Mouse (Mus musculus): ENCODE results near the gene Ccr1. TPM values are rescaled to one million over a fixed set of nuclear protein-coding genes. Genes with fewer than 3 reads are reported as not detected.

Ccr1 gene
- polyA plus RNA-seq (2015; fragmentation: Nextera tagmentation; extraction: Ambion mirVana): 1.2 and 1.8 TPM in 2 replicates

DNA sequence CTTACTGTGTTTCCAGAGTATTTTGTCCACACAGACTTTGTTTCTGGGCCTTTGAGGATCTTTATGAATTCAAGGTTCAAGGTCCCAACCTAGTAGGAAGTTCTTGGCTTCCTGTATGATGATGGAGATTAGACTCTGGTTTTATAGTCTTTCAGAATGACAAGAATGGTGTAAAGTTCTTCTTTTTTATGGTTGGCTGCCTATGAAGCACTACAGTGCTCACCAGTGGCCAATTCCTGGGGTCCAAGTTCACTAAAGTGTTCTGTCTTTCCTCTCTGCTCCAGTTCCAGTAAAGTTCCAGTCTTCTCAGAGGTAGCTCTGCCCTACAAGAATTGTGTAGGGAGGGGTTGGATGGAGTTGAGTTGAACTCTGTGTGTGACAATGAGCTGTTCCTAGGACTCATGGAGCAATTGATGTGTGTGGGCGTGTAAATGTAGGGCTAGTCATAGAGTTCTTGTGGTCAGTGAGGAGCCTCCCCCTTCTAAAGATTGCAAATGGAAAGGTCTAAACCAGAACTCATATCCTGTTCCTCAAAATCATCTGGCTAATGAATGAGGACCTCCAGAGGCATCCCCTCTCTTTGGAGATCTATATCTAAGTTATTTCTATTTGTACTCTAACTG, at the start of gene Ccr1:
Gene Ccr1, minus strand, starts transcription at position 403 of the 623 bp plus-strand sequence.
- H3K4me1 ChIP-seq (ENCODE audit: control insufficient read depth, insufficient read depth, low read length): no peaks in the 10 kb centered on the region
- H3K9ac ChIP-seq (ENCODE audit: low read length): no peak within 1 kb of the TSS
- H3K36me3 ChIP-seq (ENCODE audit: control insufficient read depth, insufficient read depth): no peaks in the 10 kb centered on the region
- H3K4me3 ChIP-seq (ENCODE audit: low read length): no peak within 1 kb of the TSS
- H3K4me2 ChIP-seq (ENCODE audit: low read depth, low read length): no peak within 1 kb of the TSS
- no peaks in the 10 kb centered on the region for H3K27me3 ChIP-seq (ENCODE audit: control insufficient read depth, insufficient read depth, low read length)
- 80% methylated on average over 1 of the region's 1 CpGs for WGBS
- no peaks in the 10 kb centered on the region for H3K9me3 ChIP-seq (replicated peaks; ENCODE audit: control insufficient read depth, low read length)
- H3K27ac ChIP-seq (ENCODE audit: low read length): no peak within 1 kb of the TSS
- ATAC-seq (replicated peaks; ENCODE audit: extremely low read depth, insufficient read depth, low FRiP score): no peak

DNA sequence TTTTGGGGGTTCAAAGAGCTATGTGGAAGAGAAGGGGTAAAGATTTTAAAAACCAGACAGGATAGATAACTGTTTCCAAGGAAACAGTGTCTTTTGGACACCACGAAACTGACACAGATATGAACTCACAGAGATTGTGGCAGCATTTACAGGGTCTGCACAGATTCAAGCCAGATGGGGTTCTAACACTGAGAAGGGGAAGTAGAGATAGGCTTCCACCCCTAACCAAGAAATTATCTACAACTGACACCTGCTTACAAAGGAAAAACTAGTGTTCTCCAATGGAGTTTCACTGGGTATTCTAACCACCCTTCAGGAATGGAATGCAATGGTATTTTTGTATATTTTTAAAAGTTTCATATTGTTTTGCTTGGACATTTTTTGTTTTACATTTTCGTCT, 47.6 kb upstream of the Ccr1 start:
- Histone ChIP-seq H3K4me3 (ENCODE audit: low read length) (no peak overlapping the region), H3K27me3 (ENCODE audit: control insufficient read depth, insufficient read depth, low read length) (no peaks in the 10 kb centered on the region), H3K9me3 (replicated peaks; ENCODE audit: control insufficient read depth, low read length) (no peaks in the 10 kb centered on the region), H3K27ac (ENCODE audit: low read length) (no peak overlapping the region), H3K4me1 (ENCODE audit: control insufficient read depth, insufficient read depth, low read length) (no peaks in the 10 kb centered on the region), H3K9ac (ENCODE audit: low read length) (no peak overlapping the region), H3K36me3 (ENCODE audit: control insufficient read depth, insufficient read depth) (no peaks in the 10 kb centered on the region), H3K4me2 (ENCODE audit: low read depth, low read length) (no peak overlapping the region)
- no peak for ATAC-seq (replicated peaks; ENCODE audit: extremely low read depth, insufficient read depth, low FRiP score)
- 47% methylated on average over 2 of the region's 2 CpGs for WGBS

DNA sequence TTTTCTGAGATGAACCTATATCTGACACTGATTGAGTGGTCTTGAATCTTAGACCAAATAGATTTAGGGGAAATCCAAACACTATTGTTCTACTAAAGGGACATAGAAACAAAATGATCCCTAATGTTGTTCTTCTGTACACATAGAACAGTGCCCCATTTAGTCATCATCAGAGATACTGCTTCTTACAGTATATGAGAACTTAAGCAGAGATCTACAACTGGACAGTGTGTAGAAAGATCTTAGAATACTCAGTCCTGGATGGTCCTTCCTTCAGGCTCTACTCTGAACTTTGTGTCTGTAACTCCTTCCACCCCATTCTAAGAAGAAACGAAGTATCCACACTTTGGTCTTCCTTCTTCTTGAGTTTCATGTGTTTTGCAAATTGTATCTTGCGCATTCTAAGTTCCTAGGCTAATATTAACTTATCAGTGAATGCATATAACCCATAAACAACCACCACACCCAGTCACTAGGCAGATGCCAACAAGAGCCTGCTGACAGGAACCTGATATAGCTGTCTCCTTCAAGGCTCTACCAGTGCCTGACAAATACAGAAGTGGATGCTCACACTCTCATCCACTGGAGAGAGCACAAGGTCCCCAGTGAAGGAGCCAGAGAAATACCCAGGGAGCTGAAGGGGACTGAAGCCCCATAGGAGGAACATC, 46.6 kb upstream of the Ccr1 start:
- WGBS: 67% methylated on average over 2 of the region's 2 CpGs
- ATAC-seq (replicated peaks; ENCODE audit: extremely low read depth, insufficient read depth, low FRiP score): no peak
- H3K27me3 ChIP-seq (ENCODE audit: control insufficient read depth, insufficient read depth, low read length): no peaks in the 10 kb centered on the region
- no peaks in the 10 kb centered on the region for H3K9me3 ChIP-seq (replicated peaks; ENCODE audit: control insufficient read depth, low read length)
- no peak overlapping the region for H3K4me3 ChIP-seq (ENCODE audit: low read length)
- H3K9ac ChIP-seq (ENCODE audit: low read length): no peak overlapping the region
- no peak overlapping the region for H3K4me2 ChIP-seq (ENCODE audit: low read depth, low read length)
- no peak overlapping the region for H3K27ac ChIP-seq (ENCODE audit: low read length)
- no peaks in the 10 kb centered on the region for H3K4me1 ChIP-seq (ENCODE audit: control insufficient read depth, insufficient read depth, low read length)
- no peaks in the 10 kb centered on the region for H3K36me3 ChIP-seq (ENCODE audit: control insufficient read depth, insufficient read depth)

DNA sequence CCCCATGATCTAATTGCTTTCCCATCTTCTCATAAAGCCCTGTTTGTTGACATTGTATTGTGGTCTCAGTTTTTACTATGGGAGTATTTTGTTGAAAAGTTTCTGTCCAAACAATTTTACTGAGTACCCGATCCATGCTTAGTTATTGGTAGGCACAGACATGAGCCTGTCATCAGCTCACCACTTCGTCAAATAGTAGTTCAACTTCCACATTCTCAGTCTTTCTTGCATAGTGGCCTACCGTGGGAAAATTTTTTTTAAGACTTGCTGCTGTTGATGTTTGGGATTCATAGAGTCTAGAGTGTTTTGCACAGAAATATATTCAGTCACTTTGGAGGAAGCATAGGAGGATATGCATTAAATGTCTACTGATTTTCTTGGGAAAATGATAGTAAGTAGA, 44.8 kb upstream of the Ccr1 start:
- H3K4me2 ChIP-seq (ENCODE audit: low read depth, low read length): no peak overlapping the region
- ATAC-seq (replicated peaks; ENCODE audit: extremely low read depth, insufficient read depth, low FRiP score): no peak
- 71% methylated on average over 3 of the region's 3 CpGs for WGBS

DNA sequence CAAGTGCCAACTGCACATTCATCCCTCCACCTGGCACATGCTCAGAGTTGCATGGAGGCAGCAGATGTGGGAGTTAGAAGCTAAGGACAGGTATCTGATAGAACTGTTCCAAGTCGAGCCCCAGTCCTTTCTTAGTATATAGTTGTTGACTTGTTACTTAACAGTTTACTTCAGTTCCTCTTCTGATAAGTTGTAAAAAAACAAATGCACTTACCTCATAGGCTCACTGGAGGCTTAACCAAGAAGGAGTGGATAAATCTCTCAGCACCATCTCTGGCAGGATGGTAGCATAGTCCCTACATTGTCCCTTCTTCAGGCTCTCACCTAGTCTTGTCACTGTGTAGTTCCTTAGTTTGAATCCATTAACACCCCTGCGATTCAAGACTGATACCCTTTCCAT, 44.2 kb upstream of the Ccr1 start:
- H3K27me3 ChIP-seq (ENCODE audit: control insufficient read depth, insufficient read depth, low read length): no peaks in the 10 kb centered on the region

More for the DNA sequence above, 44.8 kb upstream of the Ccr1 start:
- Histone ChIP-seq H3K9me3 (replicated peaks; ENCODE audit: control insufficient read depth, low read length) (no peaks in the 10 kb centered on the region), H3K27me3 (ENCODE audit: control insufficient read depth, insufficient read depth, low read length) (no peaks in the 10 kb centered on the region), H3K27ac (ENCODE audit: low read length) (no peak overlapping the region), H3K4me1 (ENCODE audit: control insufficient read depth, insufficient read depth, low read length) (no peaks in the 10 kb centered on the region), H3K4me3 (ENCODE audit: low read length) (no peak overlapping the region), H3K36me3 (ENCODE audit: control insufficient read depth, insufficient read depth) (no peaks in the 10 kb centered on the region), H3K9ac (ENCODE audit: low read length) (no peak overlapping the region)

DNA sequence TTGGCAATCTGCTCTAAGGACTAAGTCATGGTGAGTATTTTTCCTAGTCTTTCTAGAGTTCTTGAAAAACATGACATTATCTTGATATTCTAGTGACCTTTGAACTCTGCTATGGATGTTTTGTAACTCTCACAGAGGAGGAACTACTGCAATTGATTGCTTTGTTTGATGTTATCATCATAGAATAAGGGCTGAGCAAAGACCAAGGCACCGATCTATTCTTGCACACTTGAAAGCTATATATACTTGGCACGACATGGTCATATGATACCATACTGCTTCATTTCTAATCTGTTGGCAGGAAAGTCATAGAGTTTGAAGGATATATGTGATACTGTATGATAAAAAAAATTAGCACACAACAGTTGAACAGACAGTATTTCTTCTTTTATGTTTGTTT, 31.3 kb upstream of the Ccr1 start:
- no peak overlapping the region for H3K27ac ChIP-seq (ENCODE audit: low read length)
- no peak overlapping the region for H3K9ac ChIP-seq (ENCODE audit: low read length)
- H3K36me3 ChIP-seq (ENCODE audit: control insufficient read depth, insufficient read depth): no peaks in the 10 kb centered on the region
- no peaks in the 10 kb centered on the region for H3K9me3 ChIP-seq (replicated peaks; ENCODE audit: control insufficient read depth, low read length)
- WGBS: 73% methylated on average over 2 of the region's 2 CpGs
- H3K27me3 ChIP-seq (ENCODE audit: control insufficient read depth, insufficient read depth, low read length): no peaks in the 10 kb centered on the region
- H3K4me1 ChIP-seq (ENCODE audit: control insufficient read depth, insufficient read depth, low read length): no peaks in the 10 kb centered on the region
- H3K4me2 ChIP-seq (ENCODE audit: low read depth, low read length): no peak overlapping the region
- H3K4me3 ChIP-seq (ENCODE audit: low read length): no peak overlapping the region
- ATAC-seq (replicated peaks; ENCODE audit: extremely low read depth, insufficient read depth, low FRiP score): no peak

More for the DNA sequence above, 44.2 kb upstream of the Ccr1 start:
- H3K4me2 ChIP-seq (ENCODE audit: low read depth, low read length): no peak overlapping the region
- WGBS: 51% methylated on average over 2 of the region's 2 CpGs
- no peak overlapping the region for H3K27ac ChIP-seq (ENCODE audit: low read length)
- H3K4me1 ChIP-seq (ENCODE audit: control insufficient read depth, insufficient read depth, low read length): no peaks in the 10 kb centered on the region
- H3K36me3 ChIP-seq (ENCODE audit: control insufficient read depth, insufficient read depth): no peaks in the 10 kb centered on the region
- no peak for ATAC-seq (replicated peaks; ENCODE audit: extremely low read depth, insufficient read depth, low FRiP score)
- H3K4me3 ChIP-seq (ENCODE audit: low read length): no peak overlapping the region
- H3K9me3 ChIP-seq (replicated peaks; ENCODE audit: control insufficient read depth, low read length): no peaks in the 10 kb centered on the region
- H3K9ac ChIP-seq (ENCODE audit: low read length): no peak overlapping the region

DNA sequence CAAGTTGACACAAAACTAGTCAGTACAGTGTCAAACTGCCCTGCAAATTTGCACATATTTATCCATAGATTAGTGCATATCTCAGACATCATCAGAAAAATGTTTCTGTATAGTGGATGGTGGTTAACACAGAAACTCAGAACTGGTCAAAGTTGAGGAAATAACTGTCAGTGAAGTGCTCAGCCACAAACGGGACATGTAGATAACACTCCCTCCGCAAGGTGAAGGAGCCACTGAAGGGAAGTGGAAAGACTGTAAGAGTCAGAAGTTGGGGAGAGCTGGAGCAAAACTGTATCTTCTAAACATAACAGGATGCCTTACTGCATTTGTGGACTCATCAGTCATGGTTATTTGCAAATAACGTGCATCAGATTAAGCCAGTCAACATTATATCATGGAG, 29.2 kb upstream of the Ccr1 start:
- Histone ChIP-seq H3K4me2 (ENCODE audit: low read depth, low read length) (no peak overlapping the region), H3K27me3 (ENCODE audit: control insufficient read depth, insufficient read depth, low read length) (no peaks in the 10 kb centered on the region), H3K4me1 (ENCODE audit: control insufficient read depth, insufficient read depth, low read length) (no peaks in the 10 kb centered on the region), H3K9ac (ENCODE audit: low read length) (no peak overlapping the region), H3K4me3 (ENCODE audit: low read length) (no peak overlapping the region), H3K27ac (ENCODE audit: low read length) (no peak overlapping the region), H3K36me3 (ENCODE audit: control insufficient read depth, insufficient read depth) (no peaks in the 10 kb centered on the region), H3K9me3 (replicated peaks; ENCODE audit: control insufficient read depth, low read length) (no peaks in the 10 kb centered on the region)
- 52% methylated on average over 3 of the region's 3 CpGs for whole genome bisulfite sequencing
- ATAC-seq (replicated peaks; ENCODE audit: extremely low read depth, insufficient read depth, low FRiP score): no peak

DNA sequence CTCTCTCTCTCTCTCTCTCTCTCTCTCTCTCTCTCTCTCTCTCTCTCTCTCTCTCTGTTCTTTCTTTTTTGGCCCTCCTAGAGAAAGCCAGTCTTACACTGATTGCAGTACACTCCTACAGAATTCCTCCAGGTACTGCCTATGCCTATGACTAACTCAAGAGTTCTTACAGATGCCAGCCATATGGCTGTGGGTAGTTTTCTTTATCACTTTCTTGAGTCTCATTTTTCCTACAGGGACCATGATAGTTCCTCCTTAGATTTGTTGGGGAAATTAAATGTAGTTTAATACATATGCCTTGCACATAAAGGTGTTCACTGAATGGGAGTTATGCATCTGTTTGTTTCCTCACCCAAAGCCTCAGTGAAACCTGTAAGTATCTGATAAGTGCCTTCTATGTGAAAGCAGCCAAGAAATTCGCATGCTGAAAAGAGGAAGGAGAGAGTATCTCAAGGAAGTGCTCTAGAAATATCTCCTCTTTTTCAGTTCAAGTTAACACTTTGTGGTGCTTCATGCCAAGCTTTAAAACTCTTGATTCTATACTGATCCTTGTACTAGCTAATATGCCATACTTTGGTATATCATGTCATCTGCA, 22.9 kb upstream of the Ccr1 start:
- no peak overlapping the region for H3K27ac ChIP-seq (ENCODE audit: low read length)
- H3K4me3 ChIP-seq (ENCODE audit: low read length): no peak overlapping the region
- H3K4me2 ChIP-seq (ENCODE audit: low read depth, low read length): no peak overlapping the region
- 14% methylated on average over 1 of the region's 1 CpGs for WGBS
- no peak for ATAC-seq (replicated peaks; ENCODE audit: extremely low read depth, insufficient read depth, low FRiP score)
- no peaks in the 10 kb centered on the region for H3K4me1 ChIP-seq (ENCODE audit: control insufficient read depth, insufficient read depth, low read length)
- H3K9ac ChIP-seq (ENCODE audit: low read length): no peak overlapping the region
- no peaks in the 10 kb centered on the region for H3K27me3 ChIP-seq (ENCODE audit: control insufficient read depth, insufficient read depth, low read length)
- no peaks in the 10 kb centered on the region for H3K36me3 ChIP-seq (ENCODE audit: control insufficient read depth, insufficient read depth)
- no peaks in the 10 kb centered on the region for H3K9me3 ChIP-seq (replicated peaks; ENCODE audit: control insufficient read depth, low read length)

DNA sequence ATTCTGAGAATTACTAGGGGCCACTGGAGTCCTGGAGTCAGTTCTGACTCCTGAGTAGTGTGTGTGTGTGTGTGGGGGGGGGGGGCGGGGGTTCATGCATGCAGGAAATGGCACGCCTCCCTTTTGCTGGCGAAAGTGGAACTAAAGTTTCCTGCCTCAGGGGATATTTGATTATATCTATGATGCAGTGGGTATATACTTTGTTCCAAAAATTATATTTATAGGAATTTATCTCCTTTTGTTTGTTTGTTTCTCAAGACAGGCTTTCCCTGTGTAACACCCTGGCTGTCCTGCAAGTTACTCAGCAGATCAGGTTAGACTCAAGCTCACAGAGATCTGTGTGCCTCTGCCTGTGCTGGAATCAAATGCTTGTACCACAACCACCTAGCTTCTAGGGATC, 21.2 kb upstream of the Ccr1 start:
- H3K9me3 ChIP-seq (replicated peaks; ENCODE audit: control insufficient read depth, low read length): no peaks in the 10 kb centered on the region
- no peaks in the 10 kb centered on the region for H3K4me1 ChIP-seq (ENCODE audit: control insufficient read depth, insufficient read depth, low read length)
- H3K4me2 ChIP-seq (ENCODE audit: low read depth, low read length): no peak overlapping the region
- 54% methylated on average over 3 of the region's 3 CpGs for WGBS
- H3K4me3 ChIP-seq (ENCODE audit: low read length): no peak overlapping the region
- H3K27me3 ChIP-seq (ENCODE audit: control insufficient read depth, insufficient read depth, low read length): no peaks in the 10 kb centered on the region
- H3K9ac ChIP-seq (ENCODE audit: low read length): no peak overlapping the region
- no peaks in the 10 kb centered on the region for H3K36me3 ChIP-seq (ENCODE audit: control insufficient read depth, insufficient read depth)
- H3K27ac ChIP-seq (ENCODE audit: low read length): no peak overlapping the region
- ATAC-seq (replicated peaks; ENCODE audit: extremely low read depth, insufficient read depth, low FRiP score): no peak
